ENCODE assay signal across 20 mouse cellular contexts in the genomic region with DNA sequence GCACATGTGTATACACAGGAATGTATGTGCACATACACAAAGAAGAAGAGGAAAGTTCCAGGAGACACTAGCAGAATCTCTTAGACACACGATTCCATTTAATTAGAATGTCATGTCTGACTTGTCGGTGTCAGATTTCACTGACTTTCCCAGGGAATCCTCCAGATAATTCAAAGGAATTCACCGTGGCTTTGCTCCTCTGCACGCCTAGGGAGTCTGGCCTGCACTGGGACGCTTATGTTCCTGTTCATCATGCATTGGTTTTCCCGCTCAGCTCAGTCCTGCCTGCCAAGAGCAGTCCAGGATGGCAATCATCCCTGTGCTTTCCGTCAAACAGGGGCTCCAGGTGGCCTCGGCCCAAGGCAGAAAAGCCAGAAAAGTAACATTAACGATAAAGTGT. TPM values are rescaled to one million over a fixed set of nuclear protein-coding genes. Genes with fewer than 3 reads are reported as not detected.
A peak's percentile ranks its signal among the peaks of the same experiment; 100 is the strongest.
DNase-seq lines count a peak whose midpoint lies in the region; ATAC-seq lines count a peak whose summit lies in the region.
"Had no signal": no experiment of that assay in that cellular context is flagged by ENCODE, and none has a peak within 500 bp of the region (broad histone marks: within the 10 kb centered on the region; RNA-seq: fewer than 3 reads in every experiment).

No protein-coding gene starts in this region.

- DNase-seq in hindbrain, embryonic 11.5 days (ENCODE audit: low spot score): peak; percentile 22
- peak; percentile 48 for DNase-seq in 3134 (ENCODE audit: extremely low read depth, insufficient read length, low spot score)
- DNase-seq in embryo, embryonic 10 days (ENCODE audit: low spot score): peak; percentile 61
- peak; percentile 83 for DNase-seq in embryonic facial prominence, embryonic 14.5 days (ENCODE audit: low spot score)
- no peak for DNase-seq in lung, postnatal 4 days
- DNase-seq in lung, postnatal 25 days (ENCODE audit: low spot score): no peak
- DNase-seq: adrenal gland, adult 2 months; cerebellum, adult 8-10 months; kidney, adult 18-20 months; liver, postnatal 0 days; retina, postnatal 1 day; spleen, adult 18-20 months; thymus, postnatal 14 days had no signal

- no peak overlapping the region for H3K4me3 ChIP-seq in hindbrain, embryonic 11.5 days (ENCODE audit: low read depth, low read length)
- H3K4me3 ChIP-seq in hindbrain, embryonic 16.5 days (ENCODE audit: low read length): no peak overlapping the region
- H3K4me3 ChIP-seq in embryonic facial prominence, embryonic 14.5 days (ENCODE audit: low read depth, low read length): no peak overlapping the region
- H3K4me3 ChIP-seq: forebrain, embryonic 12.5 days; hindbrain, embryonic 13.5 days; layer of hippocampus, adult 2 months; limb, embryonic 15.5 days; neural tube, embryonic 13.5 days had no signal

- H3K27ac ChIP-seq in hindbrain, embryonic 11.5 days (ENCODE audit: low read depth, low read length): no peak overlapping the region
- no peak overlapping the region for H3K27ac ChIP-seq in hindbrain, embryonic 16.5 days (ENCODE audit: low read depth, low read length)
- 0 out of 2 replicates have a peak overlapping the region, but pooled peaks have one; percentile 44 for H3K27ac ChIP-seq in embryonic facial prominence, embryonic 14.5 days (replicated peaks; ENCODE audit: low read depth, low read length)
- H3K27ac ChIP-seq: forebrain, embryonic 12.5 days; hindbrain, embryonic 13.5 days; layer of hippocampus, adult 2 months; macrophage; neural tube, embryonic 13.5 days had no signal

- no peak overlapping the region for H3K4me2 ChIP-seq in hindbrain, embryonic 11.5 days (replicated peaks; ENCODE audit: low read depth, low read length)
- no peak overlapping the region for H3K4me2 ChIP-seq in hindbrain, embryonic 16.5 days (ENCODE audit: low read length)
- H3K4me2 ChIP-seq in embryonic facial prominence, embryonic 14.5 days (ENCODE audit: low read depth, low read length): no peak overlapping the region
- H3K4me2 ChIP-seq: forebrain, embryonic 12.5 days; hindbrain, embryonic 13.5 days; limb, embryonic 15.5 days; neural tube, embryonic 13.5 days had no signal

- ATAC-seq in hindbrain, embryonic 11.5 days (ENCODE audit: low FRiP score): no peak
- ATAC-seq in hindbrain, embryonic 16.5 days: no peak
- peak; percentile 79; the same call in 1 of the 2 replicates for ATAC-seq in embryonic facial prominence, embryonic 14.5 days (ENCODE audit: low read depth)
- ATAC-seq: liver, postnatal 0 days had no signal

- no peaks in the 10 kb centered on the region for H3K36me3 ChIP-seq in hindbrain, embryonic 11.5 days (ENCODE audit: control insufficient read depth, insufficient read depth, low read length)
- no peaks in the 10 kb centered on the region for H3K36me3 ChIP-seq in hindbrain, embryonic 16.5 days (ENCODE audit: control insufficient read depth, insufficient read depth, low read length)
- H3K36me3 ChIP-seq in embryonic facial prominence, embryonic 14.5 days (ENCODE audit: control insufficient read depth, insufficient read depth, low read length): no peaks in the 10 kb centered on the region
- H3K36me3 ChIP-seq: forebrain, embryonic 12.5 days; hindbrain, embryonic 13.5 days; limb, embryonic 15.5 days; neural tube, embryonic 13.5 days had no signal

- H3K9ac ChIP-seq in hindbrain, embryonic 11.5 days (ENCODE audit: low read depth, low read length): no peak overlapping the region
- no peak overlapping the region for H3K9ac ChIP-seq in hindbrain, embryonic 16.5 days (ENCODE audit: low read depth, low read length)
- H3K9ac ChIP-seq in embryonic facial prominence, embryonic 14.5 days (ENCODE audit: low read depth, low read length): no peak overlapping the region
- H3K9ac ChIP-seq: forebrain, embryonic 12.5 days; hindbrain, embryonic 13.5 days; limb, embryonic 15.5 days; liver, postnatal 0 days; neural tube, embryonic 13.5 days had no signal

- no peaks in the 10 kb centered on the region for H3K4me1 ChIP-seq in hindbrain, embryonic 11.5 days (replicated peaks; ENCODE audit: control insufficient read depth, insufficient read depth, low read length)
- no peaks in the 10 kb centered on the region for H3K4me1 ChIP-seq in hindbrain, embryonic 16.5 days (ENCODE audit: control insufficient read depth, insufficient read depth, low read depth, low read length)
- H3K4me1 ChIP-seq in embryonic facial prominence, embryonic 14.5 days (ENCODE audit: control insufficient read depth, insufficient read depth, low read length): 0 out of 2 replicates have a peak, but pooled peaks cover 7% of the 10 kb centered on the region
- H3K4me1 ChIP-seq: forebrain, embryonic 12.5 days; limb, embryonic 15.5 days had no signal

- no peaks in the 10 kb centered on the region for H3K9me3 ChIP-seq in hindbrain, embryonic 11.5 days (ENCODE audit: control insufficient read depth, low read length)
- H3K9me3 ChIP-seq in hindbrain, embryonic 16.5 days (ENCODE audit: control insufficient read depth, low read length): no peaks in the 10 kb centered on the region
- H3K9me3 ChIP-seq in embryonic facial prominence, embryonic 14.5 days (ENCODE audit: control insufficient read depth, low read length): no peaks in the 10 kb centered on the region
- H3K9me3 ChIP-seq: forebrain, embryonic 12.5 days; hindbrain, embryonic 13.5 days; limb, embryonic 15.5 days; neural tube, embryonic 13.5 days had no signal

- no peaks in the 10 kb centered on the region for H3K27me3 ChIP-seq in hindbrain, embryonic 11.5 days (ENCODE audit: control insufficient read depth, insufficient read depth, low read length)
- H3K27me3 ChIP-seq in hindbrain, embryonic 16.5 days (replicated peaks; ENCODE audit: control insufficient read depth, insufficient read depth, low read length): no peaks in the 10 kb centered on the region
- H3K27me3 ChIP-seq in embryonic facial prominence, embryonic 14.5 days (replicated peaks; ENCODE audit: control insufficient read depth, insufficient read depth, low read length): no peaks in the 10 kb centered on the region
- H3K27me3 ChIP-seq: forebrain, embryonic 12.5 days; hindbrain, embryonic 13.5 days; limb, embryonic 15.5 days; neural tube, embryonic 13.5 days had no signal

- 37% methylated on average over 9 of the region's 9 CpGs for WGBS in hindbrain, embryonic 11.5 days
- WGBS in hindbrain, embryonic 16.5 days: 36% methylated on average over 9 of the region's 9 CpGs
- WGBS in embryonic facial prominence, embryonic 14.5 days: 12% methylated on average over 9 of the region's 9 CpGs

RNA-seq across cellular contexts. Expression of gene Insig2, which starts 34.9 kb away (rescaled TPM):
- polyA plus RNA-seq in hindbrain, embryonic 11.5 days (2014; fragmentation: Nextera tagmentation; extraction: Ambion mirVana): 19.1 and 20.8 TPM in 2 replicates
- 39.8 and 46.8 TPM in 2 replicates for polyA plus RNA-seq in hindbrain, embryonic 16.5 days (2015; fragmentation: Nextera tagmentation; extraction: Ambion mirVana)
- polyA plus RNA-seq in embryonic facial prominence, embryonic 14.5 days (2014; fragmentation: Nextera tagmentation; extraction: Ambion mirVana): 26.6 and 31.8 TPM in 2 replicates

Comparison
In these comparisons a context has a peak if more than half of its experiments do, and no peak if none do; other contexts are left out.
1. DNase-seq: peak in hindbrain, embryonic 11.5 days (single experiment), 3134 (single experiment), embryo, embryonic 10 days (single experiment) and embryonic facial prominence, embryonic 14.5 days (single experiment); none in lung, postnatal 4 days (0 of 2) and lung, postnatal 25 days (single experiment).